Mouse (Mus musculus) cerebellum, adult (tissue): ENCODE results near the gene Snx17.
A peak's percentile ranks its signal among the peaks of the same experiment; 100 is the strongest.

ENCODE experiments used
- ATAC-seq: cut with Nextera tagmentation; 2 replicates; pipeline ENCODE4 v1.9.2; 2017; ENCODE audit warnings: mild to moderate bottlenecking, moderate library complexity, mixed read lengths; ENCODE audit not compliant: insufficient number of reproducible peaks, low FRiP score, low TSS enrichment

Snx17 gene

DNA sequence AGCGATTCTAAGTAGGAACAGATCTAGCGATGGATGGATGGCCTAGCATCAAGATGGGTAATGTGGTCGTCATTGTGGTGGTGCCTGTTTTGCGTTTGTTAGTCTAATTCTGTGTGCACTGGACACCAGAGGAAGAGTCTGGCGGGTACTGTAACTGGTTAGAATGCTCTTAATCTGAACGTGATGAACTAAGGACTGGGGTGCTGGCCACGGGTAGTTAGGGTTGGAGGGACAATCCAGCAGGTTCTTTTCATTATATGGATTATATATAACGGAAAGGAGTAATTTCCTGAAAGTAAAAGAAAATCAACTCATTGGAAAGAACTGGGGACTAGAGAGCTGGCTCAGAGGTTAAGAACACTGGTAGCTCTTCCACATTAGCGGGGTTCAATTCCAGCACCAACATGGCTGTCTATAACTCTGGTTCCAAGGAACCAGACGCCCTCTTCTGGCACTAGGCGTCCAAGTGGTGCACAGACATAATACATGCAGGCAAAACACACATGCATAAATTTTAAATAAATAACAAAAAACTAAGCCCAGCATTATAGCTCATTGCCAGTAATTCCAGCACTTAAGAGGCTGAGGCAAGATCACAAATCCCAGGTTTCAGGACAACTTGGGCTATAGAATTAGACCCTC is 28.4 kb downstream of the Snx17 start:
- no peak for ATAC-seq

DNA sequence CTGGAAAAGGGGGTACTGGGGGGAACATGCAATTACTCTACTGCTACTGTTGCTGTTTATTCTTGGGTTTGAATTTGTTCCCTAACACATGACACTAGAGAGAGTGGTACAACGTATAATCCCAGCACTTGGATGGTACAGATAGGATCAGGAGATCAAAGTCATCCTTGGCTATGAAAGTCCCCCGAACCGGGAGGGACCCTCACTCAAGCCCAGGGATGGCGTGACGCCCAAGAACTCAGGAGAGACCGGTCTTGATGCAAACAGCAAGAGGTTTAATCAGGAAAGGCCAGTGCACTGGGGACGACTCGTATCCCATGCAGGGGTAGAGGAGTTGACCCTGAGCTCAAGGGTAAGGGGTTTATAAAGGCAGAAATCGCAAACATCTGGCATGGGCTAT is 29.7 kb downstream of the Snx17 start:
- ATAC-seq: no peak

DNA sequence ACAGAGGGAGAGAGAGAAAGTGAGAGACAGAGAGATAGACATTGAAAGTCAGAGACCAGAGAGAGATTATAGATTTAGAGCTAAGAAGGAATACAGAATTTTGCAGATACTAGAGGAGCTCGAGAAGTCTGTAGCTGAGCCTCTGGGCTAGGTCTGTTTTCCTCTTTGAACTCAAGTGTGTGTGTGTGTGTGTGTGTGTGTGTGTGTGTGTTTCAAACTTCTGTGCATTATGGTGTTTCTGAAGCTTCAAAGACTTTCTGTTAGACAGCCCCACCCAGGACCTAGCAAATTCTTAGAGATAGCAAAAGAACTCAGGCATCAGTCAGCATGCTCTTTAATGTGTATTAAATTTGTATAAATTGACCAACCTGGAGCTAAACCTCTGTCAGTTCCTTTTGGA is 33.6 kb downstream of the Snx17 start:
- no peak for ATAC-seq

DNA sequence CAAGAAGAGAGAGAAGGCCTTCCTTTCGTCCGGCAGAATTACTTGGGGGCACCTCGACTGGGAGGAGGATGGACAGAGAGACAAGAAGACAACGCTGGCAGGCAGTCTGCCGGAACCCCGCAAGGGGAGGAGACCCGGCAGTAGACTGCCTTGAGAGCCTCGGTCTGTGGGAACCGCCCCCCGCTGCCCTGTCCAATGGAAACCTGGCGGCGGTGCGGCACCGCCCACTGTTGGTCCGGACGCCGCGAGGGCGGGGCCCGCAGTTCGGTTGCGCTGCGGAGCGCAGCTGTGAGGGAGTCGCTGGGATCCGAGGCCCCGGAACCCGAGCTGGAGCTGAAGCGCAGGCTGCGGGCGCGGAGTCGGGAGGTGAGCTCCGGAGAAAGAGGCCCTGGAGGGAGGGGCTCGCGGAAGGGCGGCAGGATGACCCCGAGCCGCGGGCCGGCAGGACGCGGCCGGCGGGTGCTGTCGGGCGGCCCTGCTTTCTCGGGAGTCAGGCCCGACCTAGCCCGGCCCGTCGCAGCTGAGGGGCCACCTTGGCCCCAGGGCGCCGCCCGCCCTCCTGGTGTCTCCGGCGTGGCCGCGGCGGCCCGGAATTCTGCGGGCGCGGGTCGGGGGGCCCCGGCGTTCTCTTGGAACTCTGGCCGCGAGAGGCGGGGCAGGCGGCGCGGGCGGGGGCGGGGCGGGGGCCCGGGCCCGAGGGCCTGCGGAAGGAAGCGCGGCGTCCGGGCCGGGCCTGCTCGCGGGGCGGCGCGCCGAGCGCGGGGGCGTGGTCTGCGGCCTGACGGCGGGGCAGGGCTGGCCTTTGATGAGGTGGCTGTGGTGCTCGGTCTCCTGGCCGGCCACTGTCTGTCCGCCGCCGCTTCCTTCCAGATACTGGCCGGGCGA is 47.9 kb downstream of the Snx17 start, which contains the start of the genes Nrbp1 and Gm9970:
Nrbp1 (plus strand) TSS at position 228 of the 885 bp plus-strand sequence.
Gm9970 (minus strand) TSS at position 596 of the 885 bp plus-strand sequence.
- ATAC-seq: peak; percentile 96

DNA sequence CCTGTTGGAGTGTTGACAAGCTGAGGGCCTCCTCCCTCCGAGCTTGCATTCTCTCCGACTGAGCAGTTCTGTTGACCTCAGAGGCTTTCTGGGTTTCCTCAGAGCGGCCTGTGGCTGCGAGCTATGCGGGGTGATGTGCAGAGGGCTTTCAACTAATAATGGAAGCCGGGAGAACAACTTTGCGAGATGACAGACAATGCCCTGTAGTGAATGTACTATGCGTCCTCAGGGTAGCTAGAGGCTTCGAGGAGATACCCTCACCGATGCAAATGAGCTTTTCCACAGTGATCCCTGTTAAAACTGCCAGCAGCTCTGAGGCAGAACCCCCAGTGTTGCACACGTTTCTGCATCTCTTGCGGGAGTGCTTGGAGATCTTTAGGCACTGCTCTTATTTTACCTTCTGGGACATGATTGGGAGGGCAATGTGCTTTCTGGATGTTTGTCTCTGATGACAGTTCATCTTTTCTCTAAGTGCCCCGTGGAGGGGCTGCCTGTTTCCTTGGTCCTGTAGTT is 48.6 kb downstream of the Snx17 start:
- no peak for ATAC-seq

DNA sequence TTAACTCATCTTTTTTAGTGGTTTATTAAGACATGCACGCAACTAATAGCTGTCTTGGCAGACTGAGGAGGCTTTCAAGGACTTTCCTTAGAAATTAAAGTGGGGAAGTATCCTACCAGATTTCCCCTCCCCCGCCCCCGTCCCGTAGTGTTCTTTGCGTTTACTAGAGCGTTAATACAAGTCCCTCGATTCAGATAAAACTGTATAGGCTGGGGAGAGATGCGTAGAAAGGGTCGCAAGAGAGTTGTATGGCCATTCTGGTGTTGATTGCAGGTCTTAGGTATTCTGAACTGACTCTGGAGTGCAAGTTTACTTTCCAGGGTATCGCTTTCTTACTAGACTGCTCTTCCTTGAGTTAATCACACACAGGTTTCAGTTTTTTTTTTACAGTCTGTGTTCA is 49.2 kb downstream of the Snx17 start:
- no peak for ATAC-seq
